22 mouse cellular contexts compared by ENCODE assay signal in the genomic region with DNA sequence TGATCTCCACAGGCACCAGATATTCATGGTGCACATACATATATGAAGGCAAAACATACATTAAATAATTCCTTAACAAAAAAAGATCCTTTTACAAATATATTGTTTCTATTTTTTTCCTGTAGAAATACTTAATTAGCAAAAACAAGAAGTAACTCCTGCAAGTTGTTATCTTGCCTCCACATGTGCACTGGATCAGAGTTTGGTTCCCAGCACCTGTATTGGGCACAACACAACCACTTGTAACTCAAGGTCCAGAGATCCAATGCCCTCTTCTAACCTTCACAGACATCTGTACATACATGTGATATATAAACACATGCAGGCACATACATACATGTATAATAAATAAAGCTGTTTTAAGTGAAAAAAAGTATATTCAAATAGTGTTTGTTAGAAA. TPM values are rescaled to one million over a fixed set of nuclear protein-coding genes. Genes with fewer than 3 reads are reported as not detected.
DNase-seq lines count a peak whose midpoint lies in the region; ATAC-seq and TF ChIP-seq lines count a peak whose summit lies in the region.
"Had no signal": no experiment of that assay in that cellular context is flagged by ENCODE, and none has a peak within 500 bp of the region (broad histone marks: within the 10 kb centered on the region; RNA-seq: fewer than 3 reads in every experiment).

No protein-coding gene starts in this region.

- no peak for ATAC-seq in midbrain, embryonic 11.5 days (ENCODE audit: low FRiP score)
- no peak for ATAC-seq in midbrain, embryonic 15.5 days (replicated peaks)
- no peak for ATAC-seq in megakaryocyte-erythroid progenitor cell, adult 5-6 weeks (replicated peaks; ENCODE audit: low FRiP score, low TSS enrichment, poor library complexity, severe bottlenecking)
- ATAC-seq: activated CD4-positive, CD25-positive, alpha-beta regulatory T cell, adult 4 months; CD4-positive, CD25-positive, alpha-beta regulatory T cell, adult 4 months; Patski had no signal

- H3K79me2 ChIP-seq in MEL (ENCODE audit: control insufficient read depth, insufficient read depth, low read length, poor library complexity), result peaks cover 2% of the 10 kb centered on the region; the same call in 1 of the 2 replicates

- no peak for TF ChIP-seq CTCF in MEL (IDR thresholded peaks at IDR 0.05 in 2 of 3, conservative IDR thresholded peaks at IDR 0.05 in 1 of 3; ENCODE audit: control insufficient read depth in 1 of 3, insufficient read depth in 1 of 3, low read depth in 2 of 3, low read length in 3 of 3, poor library complexity in 1 of 3, severe bottlenecking in 1 of 3)
- no peak for TF ChIP-seq CTCF in layer of hippocampus, adult 2 months (conservative IDR thresholded peaks at IDR 0.05)

- peaks cover under 1% of the 10 kb centered on the region; the same call in 1 of the 2 replicates for H3K4me1 ChIP-seq in midbrain, embryonic 11.5 days (ENCODE audit: control insufficient read depth, insufficient read depth, low read length)
- no peaks in the 10 kb centered on the region for H3K4me1 ChIP-seq in midbrain, embryonic 15.5 days
- peaks cover 0 to 8% of the 10 kb centered on the region in 2 experiments; a peak in 2 of 4 replicates for H3K4me1 ChIP-seq in MEL (ENCODE audit: control insufficient read depth in 1 of 2, insufficient read depth in 2 of 2, low read length in 2 of 2)

- TF ChIP-seq POLR2A in MEL (IDR thresholded peaks at IDR 0.05; ENCODE audit: control insufficient read depth in 1 of 2, insufficient read depth in 1 of 2, low read depth in 1 of 2, low read length in 2 of 2, poor library complexity in 1 of 2), result no peak

- no peak overlapping the region for H3K4me2 ChIP-seq in midbrain, embryonic 11.5 days
- no peak overlapping the region for H3K4me2 ChIP-seq in midbrain, embryonic 15.5 days

- peak; percentile 12 for DNase-seq in midbrain, embryonic 11.5 days (ENCODE audit: low spot score, missing footprints)
- peak; percentile 65 for DNase-seq in MEL (ENCODE audit: low read depth, low spot score)
- DNase-seq in MEL-GATA-1-ER (ENCODE audit: extremely low read depth, low read depth), result peak; percentile 28
- no peak for DNase-seq in layer of hippocampus, adult 2 months (ENCODE audit: low spot score in 2 of 2)
- DNase-seq: adrenal gland, adult 2 months; adrenal gland, adult 8-10 months; adrenal gland, postnatal 10 days; adrenal gland, postnatal 14 days; adrenal gland, postnatal 25 days; adrenal gland, postnatal 36 days; B cell, adult 2 months; cerebellum, adult 11 months; cerebellum, adult 11-12 months; cerebellum, adult 18-20 months; cerebellum, adult 2 months; cerebellum, adult 8-10 months had no signal

- no peaks in the 10 kb centered on the region for H3K27me3 ChIP-seq in midbrain, embryonic 11.5 days (ENCODE audit: control insufficient read depth, insufficient read depth, low read length)
- H3K27me3 ChIP-seq in midbrain, embryonic 15.5 days (replicated peaks), result no peaks in the 10 kb centered on the region
- H3K27me3 ChIP-seq in MEL (ENCODE audit: control insufficient read depth in 1 of 2, insufficient read depth in 2 of 2, low read length in 2 of 2), result no peaks in the 10 kb centered on the region
- H3K27me3 ChIP-seq: CH12.LX, Patski had no signal

- H3K4me3 ChIP-seq in midbrain, embryonic 11.5 days (ENCODE audit: low read depth, low read length), result no peak overlapping the region
- H3K4me3 ChIP-seq in midbrain, embryonic 15.5 days, result no peak overlapping the region
- H3K4me3 ChIP-seq in MEL (ENCODE audit: control insufficient read depth in 1 of 2, insufficient read depth in 1 of 2, low read depth in 2 of 2, low read length in 2 of 2), result no peak overlapping the region
- no peak overlapping the region for H3K4me3 ChIP-seq in layer of hippocampus, adult 2 months

- no peak for TF ChIP-seq RAD21 in MEL (IDR thresholded peaks at IDR 0.05; ENCODE audit: low read depth, low read length)

- no peak overlapping the region for H3K27ac ChIP-seq in midbrain, embryonic 11.5 days (ENCODE audit: low read depth, low read length)
- no peak overlapping the region for H3K27ac ChIP-seq in midbrain, embryonic 15.5 days
- no peak overlapping the region for H3K27ac ChIP-seq in MEL (ENCODE audit: control insufficient read depth, low read depth, low read length)
- no peak overlapping the region for H3K27ac ChIP-seq in layer of hippocampus, adult 2 months

- peaks cover 5% of the 10 kb centered on the region; the same call in 1 of the 2 replicates for H3K36me3 ChIP-seq in midbrain, embryonic 11.5 days (ENCODE audit: control insufficient read depth, insufficient read depth, low read length)
- peaks cover 8% of the 10 kb centered on the region for H3K36me3 ChIP-seq in midbrain, embryonic 15.5 days (replicated peaks)
- peaks cover 7 to 49% of the 10 kb centered on the region in 2 experiments for H3K36me3 ChIP-seq in MEL (ENCODE audit: control insufficient read depth in 1 of 2, insufficient read depth in 2 of 2, low read length in 2 of 2)

- TF ChIP-seq EP300 in MEL (IDR thresholded peaks at IDR 0.05; ENCODE audit: low read depth in 1 of 2, low read length in 2 of 2), result peak; percentile 55 to 68; a peak in 3 of 4 replicates

- H3K9ac ChIP-seq in midbrain, embryonic 11.5 days (ENCODE audit: low read length), result no peak overlapping the region
- no peak overlapping the region for H3K9ac ChIP-seq in midbrain, embryonic 15.5 days
- no peak overlapping the region for H3K9ac ChIP-seq in MEL (ENCODE audit: control insufficient read depth, low read depth, low read length, poor library complexity, severe bottlenecking)

- no peaks in the 10 kb centered on the region for H3K9me3 ChIP-seq in midbrain, embryonic 11.5 days (ENCODE audit: control insufficient read depth, low read length)
- no peaks in the 10 kb centered on the region for H3K9me3 ChIP-seq in midbrain, embryonic 15.5 days
- H3K9me3 ChIP-seq in MEL (replicated peaks; ENCODE audit: insufficient read depth, low read length), result no peaks in the 10 kb centered on the region

TF ChIP-seq in MEL, 35 proteins besides CTCF, POLR2A, EP300 and RAD21:
- TF ChIP-seq RCOR1 (IDR thresholded peaks at IDR 0.05; ENCODE audit: low read depth, low read length) (no peak), SMC3 (IDR thresholded peaks at IDR 0.05; ENCODE audit: low read depth, low read length) (no peak), GATA1 (IDR thresholded peaks at IDR 0.05; ENCODE audit: low read depth, low read length) (peak; percentile 83), TAL1 (IDR thresholded peaks at IDR 0.05; ENCODE audit: low read length) (peak; percentile 83), UBTF (IDR thresholded peaks at IDR 0.05; ENCODE audit: borderline replicate concordance, insufficient read depth, low read depth, low read length) (no peak), MYB (IDR thresholded peaks at IDR 0.05; ENCODE audit: low read depth, low read length) (no peak), CHD1 (IDR thresholded peaks at IDR 0.05; ENCODE audit: low read depth, low read length) (no peak), JUND (IDR thresholded peaks at IDR 0.05; ENCODE audit: low read depth, low read length) (no peak), MXI1 (IDR thresholded peaks at IDR 0.05; ENCODE audit: low read depth, low read length) (peak; percentile 34; the same call in 1 of the 2 replicates), SIN3A (IDR thresholded peaks at IDR 0.05; ENCODE audit: low read length) (no peak), ETS1 (IDR thresholded peaks at IDR 0.05; ENCODE audit: low read depth, low read length) (peak; percentile 30; the same call in 1 of the 2 replicates), TCF12 (IDR thresholded peaks at IDR 0.05; ENCODE audit: low read depth, low read length) (peak; percentile 73), MAFK (IDR thresholded peaks at IDR 0.05; ENCODE audit: borderline replicate concordance, low read depth, low read length) (no peak)

RNA-seq across cellular contexts. Expression of a gene that starts 27.3 kb away (rescaled TPM):
- polyA plus RNA-seq in midbrain, embryonic 11.5 days (2014; fragmentation: Nextera tagmentation; extraction: Ambion mirVana), result 56.2 and 58.4 TPM in 2 replicates
- 43.4 and 49.4 TPM in 2 replicates for polyA plus RNA-seq in midbrain, embryonic 15.5 days (2015; fragmentation: Nextera tagmentation; extraction: Ambion mirVana)
- 35.5 and 36.1 TPM in 2 replicates for total RNA-seq in MEL (2012; rRNA removed)
- 10 to 100 TPM in 1 of 2 experiments, not detected in 1; 35.5 TPM for polyA plus RNA-seq in MEL (2012; ENCODE audit: insufficient read depth in 1 of 2, insufficient read length in 2 of 2, low read depth in 1 of 2, low replicate concordance in 2 of 2, missing spikeins in 1 of 2)
- total RNA-seq in megakaryocyte-erythroid progenitor cell, adult 5-6 weeks (2014; fragmentation: Nextera tagmentation), result 35.0 and 44.4 TPM in 2 replicates
- total RNA-seq in megakaryocyte-erythroid progenitor cell, adult 5-6 weeks (2017), result 50.0 and 56.6 TPM in 2 replicates
- 10 to 100 TPM; 52.0 to 56.9 TPM for total RNA-seq in layer of hippocampus, adult 2 months (2021)

Comparison
In these comparisons a context has a peak if more than half of its experiments do, and no peak if none do; other contexts are left out.
1. DNase-seq: peak in midbrain, embryonic 11.5 days (single experiment), MEL (single experiment) and MEL-GATA-1-ER (single experiment); none in layer of hippocampus, adult 2 months (0 of 2).